Mouse (Mus musculus) cerebral cortex, adult 2 months (tissue): ENCODE results near the gene Gm21497.

Experiments
- WGBS: fragments of 180-500 bp; shearing (Covaris S2); methylation state at CpG from one replicate; pipeline ENCODE4 v1.1.7; 2018; 5-methylcytosine and 5-hydroxymethylcytosine counted together

Gm21497 gene

DNA sequence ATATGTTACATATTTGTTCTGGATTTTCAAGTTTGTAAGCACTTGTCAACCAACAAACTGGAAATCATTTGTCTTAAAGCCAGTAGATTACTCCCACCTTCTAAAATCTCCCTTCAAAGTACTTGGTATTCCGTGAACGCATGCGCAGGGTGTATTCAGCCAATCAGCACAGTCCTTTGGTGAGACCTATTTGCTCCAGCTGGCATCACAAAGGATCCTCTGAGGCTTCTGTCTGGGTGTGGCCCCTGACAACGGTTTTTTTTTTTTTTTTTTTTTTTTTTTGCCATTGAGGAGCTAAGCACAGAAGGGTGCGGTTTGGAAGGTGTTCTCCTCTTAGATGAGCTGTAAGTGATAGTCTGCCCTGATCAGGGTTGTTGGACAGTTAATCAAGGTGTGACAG, at the start of gene Gm21497:
Gene Gm21497 (plus strand): TSS at position 301 of the 400 bp plus-strand sequence.
- no CpG with 5 or more reads among the region's 5 CpGs for WGBS
